Mouse (Mus musculus): ENCODE measurements around the gene Kifc1. TPM values are rescaled to one million over a fixed set of nuclear protein-coding genes. Genes with fewer than 3 reads are reported as not detected.

Kifc1 gene
- total RNA-seq, 1 experiment = 149 TPM

- no peak for DNase-seq (ENCODE audit: low read depth, low spot score)
Observed at GRCm38 (mm10) chr17:33926207-33926932, 35.9 kb upstream of the Kifc1 start.

GRCm38 (mm10) chr17:33925406-33926116 is 35.1 kb upstream of the Kifc1 start:
- peak overlapping the region in 1 of 2 experiments; percentile 28; a peak in 2 of 4 replicates for H3K4me3 ChIP-seq (ENCODE audit: insufficient read depth in 1 of 2, low read depth in 1 of 2, low read length in 2 of 2, poor library complexity in 1 of 2, severe bottlenecking in 1 of 2)
- H3K9me3 ChIP-seq (ENCODE audit: control insufficient read depth, insufficient read depth, low read depth, low read length) = no peaks in the 10 kb centered on the region
- no peak overlapping the region for H3K27ac ChIP-seq (ENCODE audit: insufficient read depth, low read depth, low read length, poor library complexity, severe bottlenecking)
- in situ Hi-C loops (cut with MboI; ENCODE audit: low sequenced_read_pairs in 2 of 2, unreplicated experiment in 2 of 2) = no loop called here
- no peak overlapping the region; the same call in 1 of the 2 replicates for H3K9ac ChIP-seq (ENCODE audit: insufficient read depth, low read depth, low read length, poor library complexity, severe bottlenecking)
- TF ChIP-seq HCFC1 (IDR thresholded peaks at IDR 0.05; ENCODE audit: borderline replicate concordance, insufficient read depth, low read length) (no peak), ZC3H11A (IDR thresholded peaks at IDR 0.05; ENCODE audit: borderline replicate concordance, low read depth, low read length) (no peak), ZNF384 (IDR thresholded peaks at IDR 0.05; ENCODE audit: low read depth, low read length) (no peak), MAFK (IDR thresholded peaks at IDR 0.05; ENCODE audit: insufficient read depth, low read depth, low read length) (no peak), CHD2 (IDR thresholded peaks at IDR 0.05; ENCODE audit: low read depth, low read length) (no peak)
- no peak for DNase-seq (ENCODE audit: low read depth, low spot score)
- H3K36me3 ChIP-seq (ENCODE audit: control insufficient read depth, insufficient read depth, low read length, poor library complexity, severe bottlenecking) = peaks cover 9% of the 10 kb centered on the region; the same call in 1 of the 2 replicates
- H3K4me1 ChIP-seq (ENCODE audit: control insufficient read depth in 2 of 2, insufficient read depth in 2 of 2, low read length in 2 of 2, poor library complexity in 1 of 2) = peaks cover 0 to 13% of the 10 kb centered on the region in 2 experiments; a peak in 1 of 4 replicates

More at GRCm38 (mm10) chr17:33926207-33926932, 35.9 kb upstream of the Kifc1 start:
- peaks cover 0 to 14% of the 10 kb centered on the region in 2 experiments; a peak in 1 of 4 replicates for H3K4me1 ChIP-seq (ENCODE audit: control insufficient read depth in 2 of 2, insufficient read depth in 2 of 2, low read length in 2 of 2, poor library complexity in 1 of 2)
- in situ Hi-C loops (cut with MboI; ENCODE audit: low sequenced_read_pairs in 2 of 2, unreplicated experiment in 2 of 2) = no loop called here
- TF ChIP-seq HCFC1 (IDR thresholded peaks at IDR 0.05; ENCODE audit: borderline replicate concordance, insufficient read depth, low read length) = no peak
- no peak for TF ChIP-seq MAFK (IDR thresholded peaks at IDR 0.05; ENCODE audit: insufficient read depth, low read depth, low read length)
- TF ChIP-seq ZNF384 (IDR thresholded peaks at IDR 0.05; ENCODE audit: low read depth, low read length) = 0 out of 2 replicates have a peak, but pooled peaks have one; percentile 16
- TF ChIP-seq CHD2 (IDR thresholded peaks at IDR 0.05; ENCODE audit: low read depth, low read length) = no peak
- TF ChIP-seq ZC3H11A (IDR thresholded peaks at IDR 0.05; ENCODE audit: borderline replicate concordance, low read depth, low read length) = peak; percentile 51
- no peaks in the 10 kb centered on the region for H3K9me3 ChIP-seq (ENCODE audit: control insufficient read depth, insufficient read depth, low read depth, low read length)
- no peak overlapping the region for H3K27ac ChIP-seq (ENCODE audit: insufficient read depth, low read depth, low read length, poor library complexity, severe bottlenecking)
- H3K4me3 ChIP-seq (ENCODE audit: insufficient read depth in 1 of 2, low read depth in 1 of 2, low read length in 2 of 2, poor library complexity in 1 of 2, severe bottlenecking in 1 of 2) = peak overlapping the region in 1 of 2 experiments; percentile 12; a peak in 1 of 4 replicates
- H3K9ac ChIP-seq (ENCODE audit: insufficient read depth, low read depth, low read length, poor library complexity, severe bottlenecking) = 0 out of 2 replicates have a peak overlapping the region, but pooled peaks have one; percentile 33
- H3K36me3 ChIP-seq (ENCODE audit: control insufficient read depth, insufficient read depth, low read length, poor library complexity, severe bottlenecking) = peaks cover 9% of the 10 kb centered on the region; the same call in 1 of the 2 replicates

- DNase-seq (ENCODE audit: low read depth, low spot score) = no peak
- no peak overlapping the region; the same call in 1 of the 2 replicates for H3K9ac ChIP-seq (ENCODE audit: insufficient read depth, low read depth, low read length, poor library complexity, severe bottlenecking)
- peak overlapping the region in 1 of 2 experiments; percentile 28; a peak in 2 of 4 replicates for H3K4me3 ChIP-seq (ENCODE audit: insufficient read depth in 1 of 2, low read depth in 1 of 2, low read length in 2 of 2, poor library complexity in 1 of 2, severe bottlenecking in 1 of 2)
- no peak overlapping the region for H3K27ac ChIP-seq (ENCODE audit: insufficient read depth, low read depth, low read length, poor library complexity, severe bottlenecking)
- TF ChIP-seq ZC3H11A (IDR thresholded peaks at IDR 0.05; ENCODE audit: borderline replicate concordance, low read depth, low read length) = peak; percentile 33; the same call in 1 of the 2 replicates
- no peak for TF ChIP-seq HCFC1 (IDR thresholded peaks at IDR 0.05; ENCODE audit: borderline replicate concordance, insufficient read depth, low read length)
- peaks cover 0 to 13% of the 10 kb centered on the region in 2 experiments; a peak in 1 of 4 replicates for H3K4me1 ChIP-seq (ENCODE audit: control insufficient read depth in 2 of 2, insufficient read depth in 2 of 2, low read length in 2 of 2, poor library complexity in 1 of 2)
- in situ Hi-C loops (cut with MboI; ENCODE audit: low sequenced_read_pairs in 2 of 2, unreplicated experiment in 2 of 2) = no loop called here
- no peaks in the 10 kb centered on the region for H3K9me3 ChIP-seq (ENCODE audit: control insufficient read depth, insufficient read depth, low read depth, low read length)
- H3K36me3 ChIP-seq (ENCODE audit: control insufficient read depth, insufficient read depth, low read length, poor library complexity, severe bottlenecking) = peaks cover 9% of the 10 kb centered on the region; the same call in 1 of the 2 replicates
Observed at GRCm38 (mm10) chr17:33924577-33925283, 34.3 kb upstream of the Kifc1 start.

- DNase-seq (ENCODE audit: low read depth, low spot score) = no peak
- no peaks in the 10 kb centered on the region for H3K9me3 ChIP-seq (ENCODE audit: control insufficient read depth, insufficient read depth, low read depth, low read length)
- no peak overlapping the region for H3K27ac ChIP-seq (ENCODE audit: insufficient read depth, low read depth, low read length, poor library complexity, severe bottlenecking)
- H3K4me1 ChIP-seq (ENCODE audit: control insufficient read depth in 2 of 2, insufficient read depth in 2 of 2, low read length in 2 of 2, poor library complexity in 1 of 2) = peaks cover 0 to 34% of the 10 kb centered on the region in 2 experiments; a peak in 2 of 4 replicates
- no peak for TF ChIP-seq CHD2 (IDR thresholded peaks at IDR 0.05; ENCODE audit: low read depth, low read length)
- no peak for TF ChIP-seq ZNF384 (IDR thresholded peaks at IDR 0.05; ENCODE audit: low read depth, low read length)
- no peak for TF ChIP-seq ZC3H11A (IDR thresholded peaks at IDR 0.05; ENCODE audit: borderline replicate concordance, low read depth, low read length)
- TF ChIP-seq HCFC1 (IDR thresholded peaks at IDR 0.05; ENCODE audit: borderline replicate concordance, insufficient read depth, low read length) = no peak
- TF ChIP-seq MAFK (IDR thresholded peaks at IDR 0.05; ENCODE audit: insufficient read depth, low read depth, low read length) = no peak
- H3K4me3 ChIP-seq (ENCODE audit: insufficient read depth in 1 of 2, low read depth in 1 of 2, low read length in 2 of 2, poor library complexity in 1 of 2, severe bottlenecking in 1 of 2) = no peak overlapping the region
- H3K9ac ChIP-seq (ENCODE audit: insufficient read depth, low read depth, low read length, poor library complexity, severe bottlenecking) = no peak overlapping the region
- peaks cover 15% of the 10 kb centered on the region; the same call in 1 of the 2 replicates for H3K36me3 ChIP-seq (ENCODE audit: control insufficient read depth, insufficient read depth, low read length, poor library complexity, severe bottlenecking)
- in situ Hi-C loops (cut with MboI; ENCODE audit: low sequenced_read_pairs in 2 of 2, unreplicated experiment in 2 of 2) = no loop called here
Observed at GRCm38 (mm10) chr17:33921361-33921760, 30.9 kb upstream of the Kifc1 start.

All from ES-E14 (cell line).